Mouse (Mus musculus) forelimb bud, embryonic 11.5 days (tissue): Measurements from ENCODE around the gene Kdm4b.

Experiments
- DNase-seq: peaks from one replicate; pipeline ENCODE4 v3.0.0-alpha.2; 2012; ENCODE audit warnings: low read depth, low spot score

Gene Kdm4b

DNA sequence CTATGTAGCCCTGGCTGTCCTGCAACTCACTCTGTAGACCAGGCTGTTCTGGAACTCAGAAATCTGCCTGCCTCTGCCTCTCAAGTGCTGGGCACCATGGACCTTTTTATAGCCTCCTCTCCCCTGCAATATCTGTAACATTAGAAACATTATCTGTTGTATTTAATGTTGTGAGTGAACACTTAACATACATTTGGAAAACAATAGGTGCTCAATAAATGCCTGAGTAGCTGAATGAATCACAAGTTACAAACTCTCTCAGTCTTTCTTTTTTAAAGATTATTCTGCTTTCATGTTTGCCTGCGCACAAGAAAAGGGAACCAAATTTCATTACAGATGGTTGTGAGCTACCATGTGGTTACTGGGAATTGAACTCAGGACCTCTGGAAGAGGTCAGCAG, 27.6 kb upstream of the Kdm4b start:
- DNase-seq = no peak

- DNase-seq = no peak
These were observed 25.7 kb upstream of the Kdm4b start, which contains the start of gene Arrdc5 for GRCm38 (mm10) chr17:56300186-56300585. Arrdc5 (minus strand) TSS chr17:56300286.

DNA sequence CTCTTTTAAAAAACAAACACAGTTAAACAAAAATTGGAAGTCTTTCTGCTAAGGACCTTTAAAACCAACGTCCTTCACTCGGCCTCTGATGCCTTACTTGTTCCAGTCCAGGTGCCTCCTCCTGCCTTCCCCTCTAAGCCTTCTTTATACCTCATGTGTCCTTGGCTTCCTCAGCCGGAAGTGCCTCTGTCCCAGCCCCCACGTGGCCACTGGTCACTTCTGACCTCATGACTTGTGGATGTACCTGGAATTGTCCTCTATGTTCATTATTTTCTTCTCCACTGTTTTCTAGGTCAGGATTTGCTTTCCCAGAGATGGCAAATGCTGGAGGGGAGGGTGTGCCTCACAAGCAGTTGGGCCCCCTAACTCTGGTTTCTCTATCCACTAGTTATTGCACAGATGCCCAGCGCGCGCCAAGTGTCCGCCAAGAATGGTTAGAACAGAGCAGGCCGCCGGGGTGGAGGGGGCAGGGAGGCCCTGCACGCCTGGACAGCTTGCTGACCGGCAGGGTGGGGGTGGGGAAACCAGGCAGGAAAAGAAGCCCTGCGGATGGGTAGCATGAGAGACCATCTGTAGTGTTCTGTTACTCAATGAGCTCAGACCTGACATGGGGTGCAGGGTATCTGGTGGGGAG, 23.4 kb upstream of the Kdm4b start:
- DNase-seq = no peak

- DNase-seq = peak; percentile 93
These were observed 22.6 kb upstream of the Kdm4b start, which contains the start of gene Uhrf1 for GRCm38 (mm10) chr17:56303160-56303846. Uhrf1 (plus strand) TSS chr17:56303321.

DNA sequence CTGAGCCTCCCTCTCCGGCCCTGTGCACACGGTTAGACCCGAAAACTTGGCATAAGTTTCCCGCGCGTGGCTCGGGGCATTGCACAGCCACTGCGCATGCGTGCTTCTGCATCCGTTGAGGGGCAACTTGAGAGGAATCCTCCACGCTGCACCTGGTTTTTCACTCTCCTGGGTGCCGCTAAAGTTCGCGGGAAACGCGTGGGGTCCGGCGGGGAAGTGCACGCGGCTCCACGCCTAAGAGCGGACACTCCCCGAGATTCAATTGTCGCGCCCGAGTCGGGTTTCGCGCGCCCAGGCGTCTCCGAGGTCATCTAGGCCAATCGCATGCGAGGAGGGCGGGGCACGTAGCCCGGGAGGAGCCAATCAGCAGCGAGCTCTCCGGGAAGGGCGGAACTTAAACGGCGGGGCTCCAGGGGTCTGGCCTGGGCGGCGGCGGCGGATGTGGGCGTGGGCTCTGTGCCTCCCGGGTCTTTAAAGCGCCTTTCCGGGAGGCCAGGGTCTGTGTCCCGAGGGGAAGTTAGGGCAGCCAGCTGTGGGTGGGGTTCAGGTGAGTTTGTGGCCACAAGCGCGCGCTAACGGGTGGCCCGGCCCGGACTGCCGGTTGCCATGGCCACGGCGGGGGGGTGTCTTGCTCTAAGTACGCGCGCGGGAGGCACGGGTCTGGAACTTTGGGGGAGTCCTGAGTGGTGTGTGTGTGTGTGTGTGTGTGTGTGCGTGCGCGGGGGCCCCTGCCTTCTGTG, 21.8 kb upstream of the Kdm4b start:
- DNase-seq = peak; percentile 97

DNA sequence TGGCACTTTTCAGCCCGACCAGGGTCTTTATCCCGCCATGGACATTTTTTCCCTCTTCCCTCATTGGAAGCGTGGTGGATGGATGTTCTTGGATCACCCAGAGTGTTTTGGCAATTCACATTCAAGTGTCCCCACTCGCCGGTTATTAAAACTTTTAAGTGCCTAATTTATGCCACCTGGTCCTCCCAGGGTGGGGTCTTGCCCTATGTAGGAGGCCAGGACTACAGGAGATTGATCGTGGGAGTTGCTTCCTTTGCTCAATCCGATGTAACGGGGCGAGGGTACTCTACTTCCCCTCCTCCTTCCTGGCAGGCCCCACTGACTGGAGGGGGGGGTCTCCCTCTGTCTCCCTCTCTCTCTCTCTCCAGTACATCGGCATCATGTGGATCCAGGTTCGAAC, 21.1 kb upstream of the Kdm4b start:
- DNase-seq = no peak

DNA sequence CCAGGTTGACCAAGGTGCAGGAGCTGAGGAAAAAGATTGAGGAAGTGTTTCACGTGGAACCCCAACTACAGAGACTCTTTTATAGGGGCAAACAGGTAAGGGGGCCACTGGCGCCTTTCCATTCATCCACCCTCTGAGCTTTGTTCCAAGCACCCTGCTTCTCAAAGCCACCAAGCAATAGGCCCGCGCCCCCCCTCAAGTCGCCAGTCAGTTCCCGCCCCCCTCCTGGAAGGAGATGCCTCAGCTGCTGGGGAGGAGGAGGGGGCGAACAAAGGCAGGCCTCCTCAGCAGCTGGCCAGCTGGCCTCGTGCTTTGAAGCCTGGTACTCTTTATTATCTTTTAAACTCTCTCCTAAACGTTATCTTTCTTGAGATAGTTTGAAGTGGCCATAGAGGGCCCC, 20.7 kb upstream of the Kdm4b start:
- no peak for DNase-seq

DNA sequence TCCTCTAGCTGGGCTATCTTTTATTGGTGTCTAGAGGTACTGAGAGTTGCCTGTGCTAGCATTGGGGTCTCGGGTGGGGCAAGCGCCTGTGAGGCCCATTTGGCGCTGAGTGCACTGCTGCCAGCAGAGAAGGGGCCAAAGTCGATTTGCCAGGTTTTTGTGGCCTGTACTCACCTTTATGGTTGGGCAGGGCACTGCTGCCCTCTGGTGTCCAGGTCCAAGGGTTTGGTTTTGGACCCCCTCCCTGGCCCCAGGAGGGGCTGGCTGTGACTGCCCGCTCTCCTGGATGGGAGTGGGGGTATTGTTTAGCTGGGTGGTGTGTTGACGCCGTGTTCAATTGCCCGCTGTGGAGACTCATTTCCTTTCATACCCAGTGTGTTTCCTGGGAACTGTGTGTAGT, 20.0 kb upstream of the Kdm4b start:
- no peak for DNase-seq

- DNase-seq = no peak
These were observed 17.8 kb upstream of the Kdm4b start for GRCm38 (mm10) chr17:56308088-56308487.

DNA sequence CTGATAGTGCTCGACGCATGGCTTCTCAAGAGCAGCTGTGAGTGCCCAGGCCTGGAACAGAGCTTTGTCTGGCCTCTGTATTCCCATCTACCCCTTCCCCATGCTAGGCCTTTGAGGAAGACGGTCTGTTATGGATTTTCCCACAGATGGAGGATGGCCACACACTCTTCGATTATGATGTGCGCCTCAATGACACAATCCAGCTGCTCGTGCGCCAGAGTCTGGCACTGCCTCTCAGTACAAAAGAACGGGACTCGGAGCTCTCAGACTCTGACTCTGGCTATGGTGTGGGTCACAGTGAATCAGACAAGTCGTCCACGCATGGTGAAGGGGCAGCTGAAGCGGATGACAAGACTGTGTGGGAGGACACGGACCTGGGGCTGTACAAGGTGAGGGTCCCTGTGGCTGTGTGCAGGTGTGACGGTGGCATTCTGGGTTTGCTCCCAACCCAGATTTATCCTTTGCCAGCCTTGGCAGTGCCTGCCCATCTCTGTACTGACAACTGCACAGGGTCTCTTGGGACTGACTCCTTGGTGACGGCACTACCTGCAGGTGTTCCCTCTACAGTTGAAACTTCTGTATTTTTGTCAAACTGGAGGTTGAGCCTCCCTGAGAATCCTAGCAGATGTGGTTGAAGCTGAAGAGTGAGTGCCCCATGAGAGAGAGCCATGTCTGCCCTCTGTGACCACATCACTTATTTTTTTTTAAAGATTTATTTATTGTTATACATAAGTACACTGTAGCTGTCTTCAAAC, 16.5 kb upstream of the Kdm4b start:
- DNase-seq = no peak

GRCm38 (mm10) chr17:56324419-56324818, 1.4 kb upstream of the Kdm4b start:
- no peak for DNase-seq

- no peak for DNase-seq
These were observed 588 bp downstream of the Kdm4b start for GRCm38 (mm10) chr17:56326153-56327147.

GRCm38 (mm10) chr17:56329267-56329666, 3.4 kb downstream of the Kdm4b start:
- no peak for DNase-seq

GRCm38 (mm10) chr17:56330345-56330744, 4.5 kb downstream of the Kdm4b start:
- no peak for DNase-seq

- no peak for DNase-seq
These were observed 5.4 kb downstream of the Kdm4b start for GRCm38 (mm10) chr17:56331256-56331655.

DNA sequence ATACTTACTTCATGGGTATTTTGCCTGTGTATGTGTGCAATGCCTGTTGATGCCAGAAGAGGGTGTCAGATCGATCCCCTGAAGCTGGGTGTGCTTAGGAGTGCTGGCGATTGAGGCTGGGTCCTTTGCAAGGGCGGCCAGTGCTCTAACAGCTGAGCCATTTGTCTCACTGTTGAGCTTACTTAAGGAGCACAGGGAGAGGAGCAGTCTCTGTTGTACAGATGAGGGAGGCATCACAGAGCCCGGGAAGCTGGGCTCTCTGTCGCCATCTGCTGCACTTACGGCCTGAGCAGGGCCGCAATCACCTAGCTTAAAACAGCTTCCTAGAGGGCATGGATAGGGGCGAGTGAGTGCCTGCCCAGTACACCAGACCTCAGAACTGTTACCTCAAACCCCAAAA, 7.1 kb downstream of the Kdm4b start:
- no peak for DNase-seq

DNA sequence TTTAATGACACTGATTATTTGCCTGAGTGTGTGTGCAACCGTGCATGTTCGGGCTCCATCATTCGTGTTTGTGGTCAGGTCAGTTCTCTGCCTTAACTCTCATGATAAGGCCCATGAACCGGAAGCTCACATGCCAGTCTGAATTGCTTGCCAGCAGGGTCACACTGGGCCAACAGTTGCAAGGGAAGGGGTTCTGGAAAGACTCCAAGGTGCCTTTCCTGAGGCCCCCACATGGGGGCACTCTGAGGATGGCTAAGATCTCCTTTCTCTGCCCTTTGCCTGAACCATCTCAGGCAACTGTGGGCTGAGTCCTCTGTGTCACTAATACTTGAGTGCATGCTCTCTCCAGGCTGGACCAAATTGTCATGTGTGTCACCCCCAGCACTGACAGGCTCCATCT, 11.3 kb downstream of the Kdm4b start:
- peak; percentile 43 for DNase-seq

- no peak for DNase-seq
These were observed 11.9 kb downstream of the Kdm4b start for GRCm38 (mm10) chr17:56337791-56338190.

GRCm38 (mm10) chr17:56338909-56339308, 13.0 kb downstream of the Kdm4b start:
- DNase-seq = no peak

GRCm38 (mm10) chr17:56340717-56341116, 14.9 kb downstream of the Kdm4b start:
- no peak for DNase-seq

DNA sequence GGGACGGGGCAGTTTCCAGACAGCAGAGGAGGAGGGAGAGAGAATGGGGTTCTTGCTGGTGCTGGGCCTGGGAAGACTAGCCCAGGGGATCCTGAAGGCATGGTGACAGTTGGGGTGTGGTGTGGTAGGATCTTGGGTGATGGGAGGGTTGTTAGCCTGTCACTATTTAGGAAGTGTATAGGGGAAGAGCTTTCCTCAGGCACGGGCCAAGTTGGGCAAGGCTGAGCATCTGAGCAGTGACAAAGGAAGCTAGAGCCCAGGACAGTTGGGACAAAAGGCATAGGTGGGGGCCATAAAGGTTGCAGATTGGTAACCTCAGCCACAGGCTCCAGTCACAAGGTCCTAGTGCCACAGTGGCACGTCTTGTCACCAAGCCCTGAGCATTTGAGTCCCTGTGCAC, 17.6 kb downstream of the Kdm4b start:
- no peak for DNase-seq
